Mouse (Mus musculus): ENCODE results near the gene Aldh1l2.

GRCm38 (mm10) chr10:83497321-83497720 is 36.6 kb downstream of the Aldh1l2 start:
- TF ChIP-seq CTCF (IDR thresholded peaks at IDR 0.05; ENCODE audit: control insufficient read depth, insufficient read depth, insufficient replicate concordance, low read depth, low read length) (no peak), POLR2A (IDR thresholded peaks at IDR 0.05; ENCODE audit: control insufficient read depth, low read depth, low read length) (no peak)
